In the genomic region with DNA sequence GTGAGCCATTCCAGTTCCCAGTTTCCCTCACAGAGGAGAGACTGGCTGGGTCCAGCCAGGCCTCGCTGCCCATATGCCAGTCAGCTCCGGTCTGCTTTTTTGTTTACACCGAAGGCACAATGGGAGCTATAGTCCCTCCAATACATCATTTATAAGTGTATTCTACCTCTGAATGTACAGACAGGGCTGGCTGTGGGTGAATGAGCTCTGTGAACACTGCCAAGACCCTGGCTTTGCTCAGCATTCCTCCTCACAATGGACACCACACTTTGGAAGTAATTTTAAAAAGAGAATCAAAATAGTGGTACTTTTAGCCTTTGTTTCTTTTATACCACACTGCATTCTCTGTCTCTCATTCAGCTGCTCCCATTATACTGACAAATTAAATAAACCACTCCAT, we compare ENCODE assay signal across 30 mouse cellular contexts. TPM values are rescaled to one million over a fixed set of nuclear protein-coding genes. Genes with fewer than 3 reads are reported as not detected.
A peak's percentile ranks its signal among the peaks of the same experiment; 100 is the strongest.
DNase-seq lines count a peak whose midpoint lies in the region; ATAC-seq and TF ChIP-seq lines count a peak whose summit lies in the region.
"Had no signal": no experiment of that assay in that cellular context is flagged by ENCODE, and none has a peak within 500 bp of the region (broad histone marks: within the 10 kb centered on the region; RNA-seq: fewer than 3 reads in every experiment).

No protein-coding gene starts in this region.

- no peak for TF ChIP-seq CTCF in hindbrain, postnatal 0 days (IDR thresholded peaks at IDR 0.05; ENCODE audit: low read depth)
- TF ChIP-seq CTCF in brain, embryonic 14.5 days (IDR thresholded peaks at IDR 0.05; ENCODE audit: borderline replicate concordance, extremely low read depth, insufficient read depth, insufficient read length), result no peak

- peak overlapping the region; percentile 67; the same call in 1 of the 2 replicates for H3K27ac ChIP-seq in forebrain, embryonic 12.5 days
- no peak overlapping the region for H3K27ac ChIP-seq in forebrain, embryonic 10.5 days
- peak overlapping the region; percentile 35; the same call in 1 of the 2 replicates for H3K27ac ChIP-seq in hindbrain, embryonic 10.5 days
- no peak overlapping the region for H3K27ac ChIP-seq in hindbrain, postnatal 0 days
- H3K27ac ChIP-seq in hindbrain, embryonic 14.5 days, result no peak overlapping the region
- H3K27ac ChIP-seq in liver, embryonic 12.5 days, result no peak overlapping the region
- H3K27ac ChIP-seq: embryonic facial prominence, embryonic 15.5 days; heart, embryonic 15.5 days had no signal

- H3K36me3 ChIP-seq in forebrain, embryonic 12.5 days (replicated peaks), result no peaks in the 10 kb centered on the region
- H3K36me3 ChIP-seq in forebrain, embryonic 10.5 days (replicated peaks), result no peaks in the 10 kb centered on the region
- no peaks in the 10 kb centered on the region for H3K36me3 ChIP-seq in hindbrain, embryonic 10.5 days
- no peaks in the 10 kb centered on the region for H3K36me3 ChIP-seq in hindbrain, postnatal 0 days (ENCODE audit: insufficient read depth, low read length)
- H3K36me3 ChIP-seq in hindbrain, embryonic 14.5 days (replicated peaks; ENCODE audit: control insufficient read depth, insufficient read depth), result no peaks in the 10 kb centered on the region
- no peaks in the 10 kb centered on the region for H3K36me3 ChIP-seq in liver, embryonic 12.5 days
- H3K36me3 ChIP-seq: embryonic facial prominence, embryonic 15.5 days; G1E; heart, embryonic 15.5 days had no signal

- no peak overlapping the region; the same call in 1 of the 2 replicates for H3K9ac ChIP-seq in forebrain, embryonic 12.5 days
- no peak overlapping the region for H3K9ac ChIP-seq in hindbrain, postnatal 0 days (replicated peaks; ENCODE audit: low read length)
- H3K9ac ChIP-seq in hindbrain, embryonic 14.5 days, result no peak overlapping the region
- no peak overlapping the region for H3K9ac ChIP-seq in liver, embryonic 12.5 days
- H3K9ac ChIP-seq: embryonic facial prominence, embryonic 15.5 days; heart, embryonic 15.5 days had no signal

- peaks cover 55% of the 10 kb centered on the region for H3K27me3 ChIP-seq in forebrain, embryonic 12.5 days
- peaks cover 100% of the 10 kb centered on the region for H3K27me3 ChIP-seq in forebrain, embryonic 10.5 days (ENCODE audit: poor library complexity, severe bottlenecking)
- H3K27me3 ChIP-seq in hindbrain, embryonic 10.5 days (ENCODE audit: insufficient read depth, poor library complexity, severe bottlenecking), result peaks cover 97% of the 10 kb centered on the region
- H3K27me3 ChIP-seq in hindbrain, postnatal 0 days (ENCODE audit: insufficient read depth, low read length), result peaks cover 12% of the 10 kb centered on the region; the same call in 1 of the 2 replicates
- H3K27me3 ChIP-seq in hindbrain, embryonic 14.5 days (ENCODE audit: control insufficient read depth, insufficient read depth, low read length), result peaks cover 48% of the 10 kb centered on the region
- H3K27me3 ChIP-seq in liver, embryonic 12.5 days (replicated peaks), result peaks cover 31% of the 10 kb centered on the region

- ATAC-seq in forebrain, embryonic 12.5 days (ENCODE audit: low FRiP score), result 0 out of 2 replicates have a peak, but pooled peaks have one; percentile 9
- ATAC-seq in hindbrain, postnatal 0 days, result no peak
- ATAC-seq in hindbrain, embryonic 14.5 days (ENCODE audit: low FRiP score), result peak; percentile 5; the same call in 1 of the 2 replicates
- no peak for ATAC-seq in liver, embryonic 12.5 days
- ATAC-seq: CD4-positive, CD25-positive, alpha-beta regulatory T cell, adult 4 months had no signal

- no peak overlapping the region for H3K4me3 ChIP-seq in forebrain, embryonic 12.5 days (replicated peaks)
- no peak overlapping the region for H3K4me3 ChIP-seq in forebrain, embryonic 10.5 days
- H3K4me3 ChIP-seq in hindbrain, embryonic 10.5 days, result no peak overlapping the region
- no peak overlapping the region for H3K4me3 ChIP-seq in hindbrain, postnatal 0 days (ENCODE audit: low read length)
- no peak overlapping the region for H3K4me3 ChIP-seq in hindbrain, embryonic 14.5 days (replicated peaks; ENCODE audit: low read length)
- H3K4me3 ChIP-seq in liver, embryonic 12.5 days, result no peak overlapping the region
- H3K4me3 ChIP-seq: embryonic facial prominence, embryonic 15.5 days; erythroblast, embryonic 14.5 days; heart, embryonic 15.5 days had no signal

- TF ChIP-seq POLR2A in brain, embryonic 14.5 days (IDR thresholded peaks at IDR 0.05; ENCODE audit: borderline replicate concordance, extremely low read depth, insufficient read depth, insufficient read length, poor library complexity, severe bottlenecking), result no peak

- H3K9me3 ChIP-seq in forebrain, embryonic 12.5 days, result no peaks in the 10 kb centered on the region
- no peaks in the 10 kb centered on the region for H3K9me3 ChIP-seq in forebrain, embryonic 10.5 days
- no peaks in the 10 kb centered on the region for H3K9me3 ChIP-seq in hindbrain, embryonic 10.5 days
- no peaks in the 10 kb centered on the region for H3K9me3 ChIP-seq in hindbrain, postnatal 0 days (ENCODE audit: low read length)
- H3K9me3 ChIP-seq in hindbrain, embryonic 14.5 days (ENCODE audit: control insufficient read depth, low read length), result no peaks in the 10 kb centered on the region
- no peaks in the 10 kb centered on the region for H3K9me3 ChIP-seq in liver, embryonic 12.5 days (replicated peaks)
- H3K9me3 ChIP-seq: embryonic facial prominence, embryonic 15.5 days; G1E; heart, embryonic 15.5 days had no signal

- H3K4me2 ChIP-seq in forebrain, embryonic 12.5 days, result no peak overlapping the region; the same call in 1 of the 2 replicates
- H3K4me2 ChIP-seq in hindbrain, postnatal 0 days (ENCODE audit: low read depth, low read length), result no peak overlapping the region
- no peak overlapping the region for H3K4me2 ChIP-seq in hindbrain, embryonic 14.5 days (replicated peaks)
- H3K4me2 ChIP-seq in liver, embryonic 12.5 days, result no peak overlapping the region
- H3K4me2 ChIP-seq: embryonic facial prominence, embryonic 15.5 days; heart, embryonic 11.5 days; heart, embryonic 15.5 days had no signal

- WGBS in forebrain, embryonic 12.5 days, result 24% methylated on average over 3 of the region's 3 CpGs
- WGBS in forebrain, embryonic 10.5 days, result 77% methylated on average over 3 of the region's 3 CpGs
- WGBS in hindbrain, embryonic 10.5 days, result 61% methylated on average over 3 of the region's 3 CpGs
- WGBS in hindbrain, postnatal 0 days, result 50% methylated on average over 3 of the region's 3 CpGs
- WGBS in hindbrain, embryonic 14.5 days, result 41% methylated on average over 3 of the region's 3 CpGs
- 74% methylated on average over 3 of the region's 3 CpGs for WGBS in liver, embryonic 12.5 days (ENCODE audit: insufficient replicate concordance)

- H3K4me1 ChIP-seq in forebrain, embryonic 12.5 days, result peaks cover 85% of the 10 kb centered on the region
- H3K4me1 ChIP-seq in forebrain, embryonic 10.5 days, result peaks cover 68% of the 10 kb centered on the region
- peaks cover 55% of the 10 kb centered on the region for H3K4me1 ChIP-seq in hindbrain, embryonic 10.5 days (replicated peaks)
- peaks cover 25% of the 10 kb centered on the region for H3K4me1 ChIP-seq in hindbrain, postnatal 0 days (ENCODE audit: insufficient read depth, low read length)
- H3K4me1 ChIP-seq in hindbrain, embryonic 14.5 days (replicated peaks; ENCODE audit: control insufficient read depth, insufficient read depth, low read length), result peaks cover 46% of the 10 kb centered on the region
- H3K4me1 ChIP-seq in liver, embryonic 12.5 days, result no peaks in the 10 kb centered on the region

- no peak for DNase-seq in forebrain, embryonic 10.5 days (ENCODE audit: extremely low spot score, low spot score)
- DNase-seq in hindbrain, embryonic 10.5 days (ENCODE audit: low spot score), result no peak
- DNase-seq in hindbrain, postnatal 0 days (ENCODE audit: low spot score), result no peak
- DNase-seq in brain, embryonic 14.5 days (ENCODE audit: low read depth), result peak; percentile 94
- DNase-seq in hindbrain, embryonic 14.5 days (ENCODE audit: low spot score), result no peak
- DNase-seq in lung, adult 18-20 months, result no peak
- DNase-seq: adrenal gland, adult 8-10 months; adrenal gland, postnatal 36 days; B cell, adult 2 months; cerebellum, adult 11 months; cerebellum, adult 8-10 months; cerebellum, postnatal 14 days; embryo, embryonic 11 days; gastrocnemius, postnatal 36 days; heart, adult 11 months; heart, postnatal 14 days; kidney, adult 11 months had no signal

RNA-seq across cellular contexts. Expression of a gene that starts 44.6 kb away (rescaled TPM):
- 0.18 and 0.56 TPM in 2 replicates for polyA plus RNA-seq in forebrain, embryonic 12.5 days (2016; fragmentation: Nextera tagmentation; extraction: Ambion mirVana)
- polyA plus RNA-seq in forebrain, embryonic 10.5 days (2016; fragmentation: Nextera tagmentation; extraction: Ambion mirVana), result not detected in 2 replicates
- not detected in 2 replicates for polyA plus RNA-seq in hindbrain, embryonic 10.5 days (2016; fragmentation: Nextera tagmentation; extraction: Ambion mirVana)
- total RNA-seq in hindbrain, postnatal 0 days (2014; rRNA removed), result 0.36 and 0.63 TPM in 2 replicates
- polyA plus RNA-seq in hindbrain, postnatal 0 days (2015; fragmentation: Nextera tagmentation; extraction: Ambion mirVana), result not detected in 2 replicates
- polyA plus RNA-seq in brain, embryonic 14.5 days (2012; rRNA removed), result 0.11 and 0.29 TPM in 2 replicates
- not detected in 2 replicates for polyA plus RNA-seq in hindbrain, embryonic 14.5 days (2014; fragmentation: Nextera tagmentation; extraction: Ambion mirVana)
- not detected in 2 replicates for polyA plus RNA-seq in liver, embryonic 12.5 days (2016; fragmentation: Nextera tagmentation; extraction: Ambion mirVana)
- total RNA-seq: adrenal gland, adult 8-10 months; adrenal gland, postnatal 36 days; common myeloid progenitor, adult 5-6 weeks; gastrocnemius, adult 8-10 months; gastrocnemius, postnatal 36 days; heart, postnatal 14 days; hematopoietic stem cell, adult 5-6 weeks had no signal
- polyA plus RNA-seq: CD4-positive, CD25-positive, alpha-beta regulatory T cell, adult 4 months; embryonic facial prominence, embryonic 11.5 days; embryonic facial prominence, embryonic 15.5 days; erythroblast, embryonic 14.5 days; G1E; heart, embryonic 11.5 days; heart, embryonic 15.5 days; intestine, embryonic 14.5 days had no signal

Comparison
In these comparisons a context has a peak if more than half of its experiments do, and no peak if none do; other contexts are left out.
1. ATAC-seq: peak in forebrain, embryonic 12.5 days (single experiment) and hindbrain, embryonic 14.5 days (single experiment); none in hindbrain, postnatal 0 days (single experiment) and liver, embryonic 12.5 days (single experiment).
2. H3K27ac ChIP-seq: peak in forebrain, embryonic 12.5 days (single experiment) and hindbrain, embryonic 10.5 days (single experiment); none in forebrain, embryonic 10.5 days (single experiment), hindbrain, postnatal 0 days (single experiment), hindbrain, embryonic 14.5 days (single experiment) and liver, embryonic 12.5 days (single experiment).